Mouse (Mus musculus) cerebellum, adult 9-11 months (tissue): ENCODE results near the gene Dmbx1.

Experiments
- DNase-seq: peaks from one replicate; pipeline ENCODE4 v3.0.0; 2022

The Dmbx1 gene

DNA sequence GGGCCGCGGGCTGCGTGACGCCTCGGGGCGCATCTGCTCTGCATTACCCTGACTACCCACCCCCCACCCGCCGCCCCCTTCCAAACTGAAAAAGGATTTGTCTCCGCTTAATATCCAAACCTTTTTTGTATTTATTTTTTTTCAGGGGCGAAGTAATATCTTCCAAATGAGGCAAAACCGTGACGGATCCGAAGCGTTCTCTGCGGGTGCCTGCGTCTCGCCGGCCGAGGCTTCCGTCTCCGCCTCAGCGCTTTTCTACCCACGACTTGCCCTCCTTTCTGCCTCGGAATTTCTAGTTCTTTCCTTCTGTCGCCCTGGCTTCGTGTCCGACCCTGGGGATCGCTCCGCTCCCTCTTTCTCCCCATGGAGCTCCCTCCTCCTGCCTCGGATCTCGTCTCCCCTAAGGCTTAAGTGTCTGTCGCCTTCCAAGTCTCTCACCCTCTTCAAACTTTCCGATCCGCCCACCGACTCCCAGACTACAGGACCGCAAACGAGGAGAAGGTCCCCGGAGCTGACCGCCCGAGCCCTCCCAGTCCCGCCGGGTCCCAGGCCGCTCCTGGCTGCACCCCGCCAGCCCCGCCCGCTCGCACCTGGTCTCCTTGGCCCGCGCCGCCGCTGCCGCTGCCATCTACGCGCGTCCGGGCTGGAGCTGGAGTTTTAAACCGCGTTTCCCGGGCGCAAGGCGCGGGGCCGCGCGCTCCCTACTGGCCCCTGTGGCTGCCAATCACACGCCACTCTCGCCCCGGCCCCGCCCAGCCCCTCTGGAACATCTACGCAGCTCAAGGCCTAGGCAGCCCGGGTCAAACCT, at the start of gene Dmbx1:
TSS of gene Dmbx1 (minus strand) at position 632 of the 808 bp plus-strand sequence.
- peak; percentile 13 for DNase-seq

DNA sequence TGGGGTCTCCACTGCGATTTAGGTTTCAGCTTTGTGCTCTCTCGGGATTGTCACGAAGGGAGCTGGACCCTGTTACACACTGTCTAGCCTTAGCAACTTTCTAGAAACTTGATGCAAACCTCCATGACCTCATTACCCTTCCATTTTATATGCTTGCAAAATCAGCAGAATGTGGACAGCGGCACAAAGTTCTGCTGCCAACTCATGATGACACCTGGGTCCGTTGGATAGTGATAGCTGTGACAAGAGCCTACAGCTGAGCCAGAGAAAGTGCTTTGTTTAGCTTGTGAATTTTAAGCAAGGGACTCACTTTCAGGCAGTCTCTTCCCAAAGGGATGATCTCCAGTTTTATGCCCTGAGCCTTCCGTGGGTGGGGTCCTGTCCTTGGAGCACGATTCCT, 49.7 kb upstream of the Dmbx1 start:
- no peak for DNase-seq

DNA sequence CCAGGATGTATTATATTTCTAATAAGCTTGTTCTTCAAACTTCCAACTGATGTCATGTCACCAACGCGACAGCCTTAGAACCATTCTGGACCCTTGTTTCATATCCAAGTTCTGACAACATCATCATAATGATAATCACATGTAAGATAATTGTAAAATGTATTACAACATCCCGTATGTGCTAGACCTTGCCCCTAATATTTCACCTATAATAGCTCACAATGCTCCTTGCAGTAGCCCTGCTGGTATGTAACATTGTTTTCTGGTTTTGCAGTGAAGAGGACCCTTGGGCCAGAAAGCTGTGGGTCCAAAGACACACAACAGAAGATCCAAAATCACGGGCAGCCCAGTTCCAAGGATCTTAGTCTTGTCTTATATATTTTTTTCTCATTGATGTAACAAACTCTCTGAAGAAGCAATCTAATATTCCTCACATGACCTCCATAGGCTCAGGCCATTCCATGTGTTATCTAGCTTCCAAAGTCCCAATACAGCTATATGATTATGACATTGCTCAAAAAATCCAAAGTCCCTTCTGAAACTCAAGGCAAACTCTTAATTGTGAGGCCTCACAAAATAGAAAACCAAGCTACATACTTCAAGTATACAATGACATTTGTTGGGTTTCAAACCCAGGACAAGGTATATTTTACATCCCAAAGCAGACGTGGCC, 48.3 kb upstream of the Dmbx1 start:
- no peak for DNase-seq

DNA sequence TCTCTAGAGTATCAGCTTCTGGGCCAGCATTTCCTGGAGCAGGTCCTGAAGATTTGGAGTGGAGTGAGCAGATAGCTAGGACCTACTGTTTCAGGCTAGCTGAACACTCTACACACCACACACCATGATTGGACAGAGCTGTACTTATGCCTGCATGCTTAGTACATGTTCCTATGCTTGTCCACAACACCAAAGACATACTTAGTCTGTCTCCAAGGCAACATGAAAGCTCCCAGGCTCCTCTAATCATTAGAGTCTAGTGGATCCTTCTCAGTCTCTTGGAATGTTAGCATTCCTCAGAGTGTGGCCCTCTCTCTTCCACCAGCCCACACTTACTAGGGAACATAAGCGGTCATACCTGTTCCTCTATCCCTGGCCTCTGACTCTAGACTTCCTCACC, 47.7 kb upstream of the Dmbx1 start:
- no peak for DNase-seq

DNA sequence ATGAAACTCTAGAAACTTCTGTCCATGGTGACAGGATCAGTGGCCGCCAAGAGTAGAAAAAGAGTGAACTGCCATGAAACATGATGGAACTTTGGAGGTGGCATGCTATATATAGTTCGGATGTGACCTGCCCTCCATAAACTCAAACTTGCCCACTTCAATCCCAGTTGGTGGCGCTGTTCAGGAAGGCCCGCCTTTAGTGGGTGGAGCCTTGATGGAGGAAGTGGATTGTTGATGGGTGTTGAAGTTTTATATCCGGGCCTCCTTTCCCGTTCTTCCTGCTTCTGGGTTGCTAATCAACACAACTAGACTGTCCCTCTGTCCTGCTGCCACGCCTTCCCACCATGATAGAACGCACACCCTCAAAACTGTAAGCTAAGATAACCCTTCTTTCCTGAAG, 45.2 kb upstream of the Dmbx1 start:
- no peak for DNase-seq

DNA sequence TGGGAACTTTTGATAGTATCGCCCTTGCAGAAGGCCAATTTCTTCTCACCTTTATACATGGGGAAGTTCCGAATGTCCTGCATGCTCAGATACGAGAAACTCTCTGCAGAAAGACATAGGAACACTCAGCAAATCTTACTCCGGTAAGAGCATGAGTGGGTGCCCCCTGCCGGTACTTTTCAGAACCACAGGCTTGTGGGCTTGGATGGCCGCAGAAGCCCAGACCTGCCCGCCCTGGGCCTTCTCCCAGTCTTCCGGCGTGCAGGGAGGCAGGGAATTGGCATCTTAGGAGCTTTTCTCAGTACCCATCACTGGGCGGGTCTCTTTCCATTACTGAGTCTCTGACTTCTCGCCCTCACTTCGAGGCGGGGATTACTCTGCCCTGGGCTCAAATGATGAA, 44.4 kb upstream of the Dmbx1 start:
- peak; percentile 75 for DNase-seq

DNA sequence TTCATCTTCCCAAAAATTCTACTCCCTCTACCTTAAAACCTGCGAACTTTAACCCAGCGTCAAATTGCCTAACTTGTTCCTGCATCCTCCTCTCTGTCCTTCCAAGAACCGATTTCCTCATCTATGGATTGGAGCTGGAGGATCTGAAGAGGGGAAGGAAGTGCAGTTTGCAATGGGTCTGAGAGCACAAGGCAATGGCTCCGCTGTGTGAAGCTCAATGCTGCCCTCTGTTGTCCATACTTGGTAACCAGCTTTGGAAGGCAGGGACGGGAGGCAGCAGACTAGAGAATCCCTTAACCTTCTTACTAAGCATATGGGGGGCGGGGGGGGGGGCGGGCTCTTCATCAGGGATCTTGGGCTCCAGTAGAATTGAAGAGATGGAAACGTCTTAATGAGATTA, 41.0 kb upstream of the Dmbx1 start:
- DNase-seq = peak; percentile 52

DNA sequence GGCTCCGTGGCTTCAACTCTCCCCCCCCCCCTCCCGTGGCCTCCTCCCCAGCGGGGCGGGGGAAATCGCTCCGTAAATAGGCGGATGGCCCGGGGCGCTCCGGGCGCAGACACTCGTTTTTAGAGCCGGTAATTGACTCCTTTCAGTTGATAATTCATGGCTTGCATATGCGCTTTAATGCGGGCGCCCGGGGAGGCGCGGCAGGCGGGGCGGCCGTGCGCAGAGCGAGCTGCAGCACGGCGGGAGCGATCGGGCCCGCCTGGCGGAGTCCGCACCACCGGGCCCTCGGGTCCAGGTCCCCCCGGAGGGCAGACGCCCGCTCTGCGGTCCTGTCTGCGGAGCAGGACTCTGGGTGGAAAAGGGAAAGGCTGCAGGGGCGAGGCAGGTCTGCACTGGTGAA, 39.7 kb upstream of the Dmbx1 start:
- no peak for DNase-seq

DNA sequence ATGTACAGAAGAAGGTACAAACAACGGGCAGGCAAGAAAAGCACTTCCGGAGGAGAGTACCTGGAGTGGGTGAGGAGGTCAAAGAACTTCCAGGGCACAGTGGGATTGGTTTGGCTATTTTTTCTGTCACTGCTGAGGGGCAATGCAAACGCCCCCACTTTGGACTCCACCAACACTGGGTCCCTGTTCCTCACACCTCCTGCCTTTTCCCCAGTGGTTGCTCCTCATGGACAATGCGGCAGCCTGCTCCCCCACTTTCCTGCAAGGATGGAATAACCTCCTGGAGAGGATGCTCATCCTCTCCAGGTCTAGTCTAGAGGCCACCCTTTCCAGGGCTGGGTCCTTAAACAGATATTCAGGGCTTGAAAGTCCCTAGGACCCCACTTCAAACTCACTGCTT, 39.2 kb upstream of the Dmbx1 start:
- no peak for DNase-seq

DNA sequence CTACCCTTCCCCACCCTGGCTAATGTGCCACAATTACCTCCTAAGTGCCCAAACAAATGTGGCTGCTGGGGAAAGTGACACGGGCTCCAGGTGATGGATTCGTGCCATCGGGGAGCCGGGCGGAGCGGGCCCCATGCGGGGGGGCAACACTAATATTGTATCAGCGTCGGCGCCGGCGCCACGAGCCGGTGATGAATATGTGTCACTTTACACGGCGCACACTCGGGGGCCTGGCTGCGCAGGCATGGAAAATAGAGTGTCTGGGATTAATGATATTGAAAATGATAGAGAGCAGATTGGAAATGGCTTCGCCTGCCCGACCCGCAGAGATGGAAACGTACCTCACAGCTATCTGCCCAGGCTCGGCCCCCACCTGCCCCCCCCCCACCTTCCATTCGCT, 32.8 kb upstream of the Dmbx1 start:
- DNase-seq = no peak

DNA sequence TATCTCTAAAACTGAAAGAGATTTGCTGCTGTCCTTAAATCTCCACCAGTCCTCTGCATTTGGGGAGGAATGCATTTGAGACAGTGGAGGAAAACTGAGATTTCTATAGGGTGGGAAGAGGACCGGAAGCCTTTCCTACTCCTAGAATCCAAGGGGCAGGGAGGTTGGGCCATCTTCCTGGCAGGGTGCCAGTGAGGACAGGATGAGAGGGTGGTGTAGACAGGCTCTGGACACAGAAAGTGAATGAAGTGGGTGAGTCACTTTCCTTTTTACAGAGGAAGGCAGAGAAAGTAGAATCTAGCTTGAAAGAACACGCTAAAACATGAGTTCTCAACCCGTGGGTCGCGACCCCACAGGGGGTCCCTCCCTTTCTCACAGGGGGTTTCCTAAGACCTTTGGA, 24.7 kb upstream of the Dmbx1 start:
- no peak for DNase-seq

DNA sequence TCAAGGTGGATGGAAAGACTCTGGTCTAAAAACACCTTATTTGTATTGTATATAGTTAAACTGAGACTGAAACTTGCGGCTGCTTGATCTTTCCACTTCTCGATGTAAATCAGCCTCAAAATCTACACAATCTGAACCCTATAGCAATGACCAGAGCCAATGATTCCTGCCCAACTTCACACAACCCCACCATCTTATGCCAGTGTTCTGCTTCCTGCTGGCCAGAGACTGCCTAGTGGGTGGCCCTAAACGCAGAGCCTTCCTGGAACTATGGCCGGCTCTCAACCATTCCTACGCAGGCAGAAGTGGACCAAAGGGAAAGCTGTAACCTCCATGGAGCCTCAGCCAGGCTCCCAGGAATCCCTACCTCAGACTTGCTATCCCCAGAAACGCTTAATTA, 24.0 kb upstream of the Dmbx1 start:
- no peak for DNase-seq

DNA sequence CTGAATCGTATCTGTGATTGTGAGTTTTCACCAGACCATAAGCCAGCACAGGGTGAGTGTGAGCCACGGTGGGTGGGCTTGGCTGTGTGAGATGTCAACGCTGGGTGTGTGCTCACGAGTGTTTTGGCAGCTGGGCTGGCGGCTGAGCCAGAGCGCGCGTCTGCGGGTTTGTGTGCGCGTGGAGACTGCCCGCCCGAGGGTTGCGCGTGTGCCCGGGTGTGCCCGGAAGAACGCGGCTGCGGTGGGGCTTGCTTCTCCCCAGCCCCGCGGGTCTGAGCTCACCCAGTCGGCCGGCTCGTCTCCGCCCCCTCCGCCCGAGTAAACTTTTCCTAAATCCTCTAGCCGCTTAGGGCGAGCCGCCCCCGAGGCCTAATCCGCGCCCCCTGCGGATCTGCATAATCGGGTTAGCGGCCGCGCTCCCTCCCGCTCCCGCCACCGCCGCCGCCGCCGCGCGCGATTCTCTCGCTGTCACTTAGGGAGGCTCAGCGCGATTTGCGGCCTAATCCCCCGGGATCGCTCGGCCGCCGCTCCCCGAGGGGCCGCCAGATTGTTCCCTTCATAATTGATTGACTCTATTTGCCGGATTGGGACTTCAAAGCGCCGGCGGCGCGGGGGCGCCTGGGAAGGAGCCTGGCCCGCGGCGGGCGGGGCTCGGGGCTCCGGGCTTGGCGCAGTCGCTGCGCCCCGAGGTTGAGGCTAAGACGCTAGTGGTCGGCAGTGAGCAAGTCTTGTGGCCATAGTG, 23.1 kb upstream of the Dmbx1 start:
- DNase-seq = no peak

DNA sequence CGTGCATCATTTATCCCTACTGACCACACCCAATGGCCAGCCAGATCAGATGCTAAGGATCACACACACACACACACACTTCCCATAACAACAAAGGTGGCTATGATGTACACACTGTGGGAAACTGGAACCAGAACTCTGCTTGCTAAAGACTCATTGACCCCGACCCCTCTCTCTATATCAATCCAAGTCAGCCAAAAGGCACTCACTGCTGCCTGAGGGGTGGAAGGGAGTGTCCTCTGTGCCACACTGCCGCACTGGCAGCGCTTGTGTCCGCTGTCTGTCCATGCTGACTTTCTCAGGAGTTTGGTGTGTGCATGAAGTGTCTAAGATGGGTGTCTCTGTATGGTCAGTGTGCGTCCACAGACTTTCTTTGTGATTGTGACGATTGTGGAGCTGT, 22.3 kb upstream of the Dmbx1 start:
- DNase-seq = no peak

DNA sequence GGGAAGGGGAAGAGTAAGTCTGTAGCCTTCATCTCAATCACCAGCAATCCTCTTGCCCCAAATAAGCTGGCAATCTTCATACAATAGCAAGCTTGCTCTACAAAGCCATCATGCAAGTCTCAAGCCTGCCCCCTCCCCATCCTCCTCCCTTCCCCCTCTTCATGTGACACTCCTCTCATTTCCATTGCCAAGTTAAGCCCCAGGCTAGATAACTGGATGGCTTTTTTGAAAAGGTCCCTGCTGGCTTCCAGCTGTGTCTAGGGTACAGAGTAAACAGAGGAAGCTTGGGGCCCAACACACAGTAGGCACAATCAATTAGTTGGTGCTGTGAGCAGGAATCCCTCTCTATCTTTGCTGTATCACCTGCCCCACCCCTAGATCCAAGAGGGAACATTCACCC, 19.8 kb upstream of the Dmbx1 start:
- DNase-seq = no peak

DNA sequence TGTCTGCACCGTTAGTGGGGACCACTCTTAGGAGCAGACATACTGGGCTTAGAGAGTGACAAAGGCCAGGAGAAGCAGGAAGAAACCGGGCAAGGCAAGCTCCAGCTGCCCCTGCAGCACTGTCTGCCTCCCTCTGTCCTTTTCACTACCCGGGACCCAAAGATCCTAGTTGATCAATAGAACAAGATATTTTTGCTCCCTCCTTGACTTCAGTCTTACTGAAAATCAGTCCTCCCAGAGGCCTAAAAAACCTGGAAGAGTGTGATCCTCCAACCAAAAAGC, 15.7 kb upstream of the Dmbx1 start:
- DNase-seq = no peak

DNA sequence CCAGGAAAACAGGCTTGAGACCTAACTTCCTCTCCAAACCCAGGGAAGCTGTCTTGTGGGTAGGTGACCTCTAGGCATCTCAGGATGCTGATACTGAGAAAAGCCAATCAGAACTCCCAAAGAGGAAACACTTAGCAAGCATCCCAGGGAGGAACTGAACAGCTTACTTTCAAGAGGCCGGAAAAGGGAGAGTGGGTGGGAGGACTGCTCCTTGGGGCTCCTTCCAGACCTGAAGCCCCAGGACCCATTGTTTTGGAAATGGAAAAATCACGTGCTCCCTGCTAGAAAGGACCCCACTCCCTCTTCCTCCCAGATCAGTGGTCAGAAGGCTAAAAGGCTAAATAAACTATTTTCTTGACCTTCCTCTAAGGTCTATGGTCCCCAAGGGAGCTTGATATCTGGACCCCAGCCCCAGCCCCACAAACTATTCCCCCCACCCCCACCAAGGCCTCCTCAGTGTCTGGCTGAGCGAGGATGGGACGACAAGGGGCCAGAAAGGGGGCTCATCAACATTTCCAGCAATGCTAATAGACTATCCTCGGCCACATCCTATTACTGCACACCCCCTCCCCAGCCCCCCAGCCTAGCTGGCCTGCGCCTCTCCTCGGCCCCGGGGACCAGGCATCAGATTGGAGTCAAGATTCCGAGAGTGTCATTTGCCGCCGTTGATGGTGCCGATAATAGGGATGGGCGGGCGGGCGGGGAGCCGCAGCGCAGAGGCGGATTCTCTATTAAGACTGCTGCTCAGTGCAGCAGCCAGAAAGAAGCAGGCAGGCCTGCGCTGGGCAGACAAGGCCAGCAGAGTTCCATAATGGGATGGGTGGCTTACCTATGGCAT, 15.1 kb upstream of the Dmbx1 start:
- DNase-seq = no peak

DNA sequence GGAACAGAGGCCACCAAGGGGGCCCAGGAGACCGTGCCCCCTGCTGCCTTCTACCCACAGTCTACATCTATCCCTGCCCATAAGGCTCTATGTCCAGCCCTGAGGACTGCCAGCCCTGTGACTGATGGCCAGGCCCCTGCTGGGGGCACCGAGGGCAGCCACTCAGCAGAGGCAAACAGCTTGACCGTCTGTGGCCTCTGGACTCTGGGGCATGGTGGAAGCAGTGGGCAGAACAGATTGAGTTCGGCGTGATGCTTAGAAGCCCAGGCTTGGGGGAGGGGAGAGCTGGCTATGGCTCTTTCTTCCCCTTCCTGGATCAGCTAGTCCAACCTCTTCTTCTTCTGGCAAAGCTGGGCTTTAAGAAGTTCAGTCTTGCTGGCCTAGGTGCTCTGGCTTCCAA, 13.8 kb upstream of the Dmbx1 start:
- DNase-seq = no peak

DNA sequence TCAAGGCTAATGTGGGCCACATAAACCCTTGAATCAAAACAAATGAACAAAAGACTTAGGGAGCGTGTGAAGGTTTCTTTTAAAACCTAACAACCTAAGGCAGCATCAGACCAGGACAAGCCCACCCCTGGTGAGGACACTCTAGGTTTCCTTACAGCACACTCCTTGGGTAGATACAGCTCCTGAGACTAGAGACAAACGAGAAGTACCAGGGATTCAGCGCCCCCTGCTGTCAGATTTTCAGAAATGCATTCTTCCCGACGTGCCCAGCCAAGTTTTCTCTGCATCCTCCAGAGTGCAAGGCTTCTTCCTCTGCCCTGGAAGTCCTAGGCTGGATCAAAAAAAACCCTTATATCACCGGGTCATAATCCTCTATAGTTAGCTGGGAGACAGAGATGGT, 13.0 kb upstream of the Dmbx1 start:
- peak; percentile 24 for DNase-seq

DNA sequence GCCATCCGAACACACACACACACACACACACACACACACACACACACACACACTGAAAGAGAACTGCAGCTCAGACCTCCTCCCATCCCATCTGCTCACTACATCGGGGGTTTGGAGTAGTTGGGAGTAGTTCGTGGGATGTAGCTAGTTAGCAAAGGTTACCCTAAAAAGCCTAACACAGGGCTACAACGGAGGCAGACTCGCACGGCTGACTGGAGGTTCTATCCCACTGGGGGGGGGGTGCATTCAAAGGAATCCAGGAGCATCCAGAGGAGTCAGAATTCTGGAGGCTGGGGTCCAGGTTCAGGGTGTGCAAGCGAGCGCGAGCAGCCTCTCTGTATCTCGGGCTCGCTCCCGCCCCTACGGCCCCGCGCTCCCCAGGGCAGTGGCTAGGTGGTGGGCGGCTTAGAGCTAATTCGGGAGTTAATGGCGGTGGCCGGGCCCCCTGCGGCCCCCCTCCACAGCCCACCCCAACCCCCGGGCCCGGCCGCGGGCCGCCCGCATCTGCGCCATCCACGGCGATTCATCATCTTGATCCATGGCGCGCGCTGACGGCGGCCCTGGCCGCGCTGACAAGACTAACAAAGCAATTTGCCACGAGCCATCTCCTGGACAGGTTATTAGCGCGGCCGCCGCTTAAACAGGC, 4.1 kb upstream of the Dmbx1 start:
- DNase-seq = no peak

DNA sequence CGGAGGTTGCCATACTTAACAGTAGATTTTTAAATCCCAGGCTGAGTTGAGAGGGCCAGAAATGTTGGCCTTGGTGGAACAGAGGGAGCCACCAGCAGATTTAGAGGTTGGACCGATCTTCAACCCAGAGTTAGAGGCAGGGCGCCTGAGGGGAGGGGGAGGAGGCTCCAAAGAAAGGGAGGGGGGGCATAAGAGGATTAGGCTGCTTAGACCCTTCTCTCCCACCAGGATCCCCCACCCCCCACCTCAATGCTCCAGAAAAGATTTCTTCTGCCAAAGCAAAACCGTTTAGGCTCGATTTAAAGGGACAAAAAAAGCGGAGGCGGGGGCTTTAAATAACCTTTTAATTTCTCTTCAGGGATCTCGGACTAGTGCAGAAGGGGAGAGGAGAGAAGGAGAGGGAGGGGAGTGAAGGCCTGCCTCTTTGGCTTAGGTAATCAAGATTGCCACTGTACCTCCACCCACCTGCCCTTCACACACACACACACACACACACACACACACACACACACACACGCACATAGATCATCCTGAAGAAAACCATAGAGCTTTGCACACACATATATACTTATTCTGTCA, 1.6 kb upstream of the Dmbx1 start:
- DNase-seq = no peak

DNA sequence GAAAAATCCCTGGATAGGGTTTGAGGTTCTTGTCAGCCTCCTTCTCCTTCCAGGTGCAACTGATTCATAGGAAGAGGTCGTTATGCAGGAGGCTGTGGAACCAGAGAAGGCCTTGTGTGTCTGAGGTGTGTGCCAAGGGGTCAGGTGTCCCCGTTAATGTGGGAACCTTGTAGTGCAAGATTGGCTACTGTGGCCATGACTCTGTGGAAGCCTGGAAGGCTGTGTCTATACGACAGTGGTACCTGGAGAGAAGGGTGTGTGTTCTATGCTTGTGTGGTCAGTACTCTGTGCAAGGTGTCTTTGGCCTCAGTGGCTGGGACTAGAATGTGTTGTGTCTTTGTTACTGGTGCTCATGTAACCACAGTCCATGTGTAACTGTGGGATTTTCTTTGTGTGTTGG, 955 bp upstream of the Dmbx1 start:
- no peak for DNase-seq
